Mouse (Mus musculus) limb, embryonic 13.5 days (tissue): Measurements from ENCODE around the gene Elovl5. TPM values are rescaled to one million over a fixed set of nuclear protein-coding genes. Genes with fewer than 3 reads are reported as not detected.

Experiments
- ATAC-seq: fragments of 200-750 bp; cut with Nextera tagmentation; 2 replicates; pipeline ENCODE4 v1.8.0; 2017; ENCODE audit warnings: low read depth, moderate number of reproducible peaks, moderate TSS enrichment; ENCODE audit not compliant: low FRiP score
- H3K27ac ChIP-seq: fragments of 300-500 bp; sonication (generic); 2 replicates; pipeline ENCODE4 v1.5.1; 2015; ENCODE audit warnings: inconsistent platforms, mild to moderate bottlenecking, moderate library complexity
- H3K27me3 ChIP-seq: fragments of 300-500 bp; sonication (generic); 2 replicates; pipeline ENCODE4 v1.6.1; 2015; ENCODE audit warnings: mild to moderate bottlenecking, inconsistent platforms
- H3K36me3 ChIP-seq: fragments of 300-500 bp; sonication (generic); 2 replicates; pipeline ENCODE4 v1.6.1; 2015; ENCODE audit warnings: inconsistent platforms, mild to moderate bottlenecking, moderate library complexity
- H3K4me1 ChIP-seq: fragments of 300-500 bp; sonication (generic); 2 replicates; pipeline ENCODE4 v1.6.1; 2015; ENCODE audit warnings: inconsistent platforms
- H3K4me2 ChIP-seq: fragments of 300-500 bp; sonication (generic); replicated peaks from 2 replicates; pipeline ENCODE4 v1.6.1; 2015; ENCODE audit warnings: inconsistent platforms, mild to moderate bottlenecking, moderate library complexity
- H3K4me3 ChIP-seq: fragments of 300-500 bp; sonication (generic); 2 replicates; pipeline ENCODE4 v1.5.1; 2015; ENCODE audit warnings: moderate library complexity, mild to moderate bottlenecking, inconsistent platforms
- H3K9ac ChIP-seq: fragments of 300-500 bp; sonication (generic); 2 replicates; pipeline ENCODE4 v1.6.1; 2015; ENCODE audit warnings: mild to moderate bottlenecking, inconsistent platforms
- H3K9me3 ChIP-seq: fragments of 300-500 bp; sonication (generic); 2 replicates; pipeline ENCODE4 v1.6.1; 2016; ENCODE audit warnings: inconsistent platforms
- WGBS: fragments of 180-500 bp; shearing (Covaris S2); methylation state at CpG from one replicate; pipeline ENCODE4 v1.1.7; 2015; 5-methylcytosine and 5-hydroxymethylcytosine counted together
- polyA plus RNA-seq: library from polyadenylated mRNA; unstranded; fragments of >200 nt; fragmentation: Nextera tagmentation; extraction: Ambion mirVana; gene quantifications from 2 replicates; pipeline ENCODE4 v1.2.1, GENCODE M21; 2015

Elovl5 gene
- polyA plus RNA-seq, 1 experiment from 2014 or later, result 75.5 TPM

- H3K9me3 ChIP-seq, result no peaks in the 10 kb centered on the region
- no peaks in the 10 kb centered on the region for H3K27me3 ChIP-seq
- peaks cover 30% of the 10 kb centered on the region for H3K4me1 ChIP-seq
- H3K36me3 ChIP-seq, result peaks cover 3% of the 10 kb centered on the region; the same call in 1 of the 2 replicates
- no peak overlapping the region for H3K4me2 ChIP-seq
- H3K9ac ChIP-seq, result no peak overlapping the region
- H3K27ac ChIP-seq, result no peak overlapping the region
- peak; percentile 58; the same call in 1 of the 2 replicates for ATAC-seq
- H3K4me3 ChIP-seq, result no peak overlapping the region
- 68% methylated on average over 6 of the region's 6 CpGs for WGBS
Observed at GRCm38 (mm10) chr9:77945792-77946666, 28.9 kb downstream of the Elovl5 start.

- Histone ChIP-seq H3K9me3 (no peaks in the 10 kb centered on the region), H3K4me3 (no peak overlapping the region), H3K27ac (no peak overlapping the region), H3K4me1 (peaks cover 31% of the 10 kb centered on the region), H3K27me3 (no peaks in the 10 kb centered on the region), H3K4me2 (no peak overlapping the region), H3K9ac (no peak overlapping the region), H3K36me3 (peaks cover 3% of the 10 kb centered on the region; the same call in 1 of the 2 replicates)
- ATAC-seq, result no peak
- 83% methylated on average over 2 of the region's 2 CpGs for WGBS
Observed at GRCm38 (mm10) chr9:77948214-77948613, 31.1 kb downstream of the Elovl5 start.

GRCm38 (mm10) chr9:77949753-77950268 lies 32.6 kb downstream of the Elovl5 start:
- 28% methylated on average over 7 of the region's 7 CpGs for WGBS
- Histone ChIP-seq H3K9me3 (no peaks in the 10 kb centered on the region), H3K27me3 (no peaks in the 10 kb centered on the region), H3K36me3 (peaks cover 3% of the 10 kb centered on the region; the same call in 1 of the 2 replicates), H3K27ac (no peak overlapping the region; the same call in 1 of the 2 replicates), H3K4me3 (no peak overlapping the region), H3K9ac (no peak overlapping the region), H3K4me2 (no peak overlapping the region; the same call in 1 of the 2 replicates), H3K4me1 (peaks cover 37% of the 10 kb centered on the region)
- no peak for ATAC-seq

- Histone ChIP-seq H3K9ac (no peak overlapping the region), H3K36me3 (peaks cover 3% of the 10 kb centered on the region; the same call in 1 of the 2 replicates), H3K4me2 (no peak overlapping the region), H3K27ac (no peak overlapping the region), H3K27me3 (no peaks in the 10 kb centered on the region), H3K4me1 (peaks cover 40% of the 10 kb centered on the region), H3K4me3 (no peak overlapping the region), H3K9me3 (no peaks in the 10 kb centered on the region)
- no peak for ATAC-seq
- 91% methylated on average over 7 of the region's 7 CpGs for WGBS
Observed at GRCm38 (mm10) chr9:77950841-77951475, 33.8 kb downstream of the Elovl5 start.

DNA sequence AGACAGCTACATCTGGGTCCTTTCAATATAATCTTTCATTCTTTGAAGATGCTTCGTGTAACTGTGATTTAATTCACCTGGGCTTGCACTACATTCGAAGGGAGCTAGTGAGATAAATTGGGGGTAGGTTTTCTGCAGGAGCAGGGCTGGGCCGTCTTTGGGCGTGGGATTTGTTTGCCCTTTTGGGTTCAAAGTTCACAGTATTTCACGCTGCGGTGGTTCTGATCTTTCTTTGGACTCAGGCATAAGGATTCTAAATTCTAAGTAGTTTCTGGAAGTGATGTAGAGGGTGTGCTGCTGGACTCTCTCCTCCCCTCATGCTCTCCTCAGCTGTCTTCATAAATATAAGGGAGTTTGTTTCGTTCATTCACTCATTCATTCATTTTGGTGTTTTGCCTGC lies 34.8 kb downstream of the Elovl5 start:
- Histone ChIP-seq H3K4me3 (no peak overlapping the region), H3K4me2 (no peak overlapping the region), H3K36me3 (peaks cover 3% of the 10 kb centered on the region; the same call in 1 of the 2 replicates), H3K27ac (no peak overlapping the region), H3K4me1 (peaks cover 37% of the 10 kb centered on the region), H3K9me3 (no peaks in the 10 kb centered on the region), H3K27me3 (no peaks in the 10 kb centered on the region), H3K9ac (no peak overlapping the region)
- 79% methylated on average over 7 of the region's 7 CpGs for WGBS
- ATAC-seq, result no peak

DNA sequence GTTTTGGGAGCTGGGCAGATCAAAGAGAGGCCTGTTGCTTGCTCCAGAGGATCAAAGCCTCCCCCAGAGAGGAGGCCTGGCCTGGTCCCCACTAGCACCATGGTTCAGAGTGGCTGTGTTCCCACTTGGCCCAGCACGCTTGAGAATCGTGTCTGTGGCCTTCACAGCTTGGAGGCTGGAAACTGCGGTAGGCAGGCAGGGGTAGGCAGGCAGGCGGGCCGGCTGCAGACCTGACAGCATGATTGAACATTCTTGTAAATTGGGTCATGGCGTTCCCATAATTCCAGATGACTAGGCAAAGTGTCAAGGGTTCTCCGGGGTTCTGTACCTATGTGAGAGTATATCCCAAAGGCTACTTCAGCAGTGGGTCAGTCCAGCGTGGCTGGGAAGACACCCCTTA lies 35.9 kb downstream of the Elovl5 start:
- WGBS, result 36% methylated on average over 8 of the region's 8 CpGs
- no peaks in the 10 kb centered on the region for H3K9me3 ChIP-seq
- peaks cover 41% of the 10 kb centered on the region for H3K4me1 ChIP-seq
- no peak for ATAC-seq
- no peak overlapping the region for H3K27ac ChIP-seq
- peaks cover 5% of the 10 kb centered on the region for H3K36me3 ChIP-seq
- no peak overlapping the region for H3K4me2 ChIP-seq
- H3K9ac ChIP-seq, result no peak overlapping the region
- no peaks in the 10 kb centered on the region for H3K27me3 ChIP-seq
- H3K4me3 ChIP-seq, result no peak overlapping the region

DNA sequence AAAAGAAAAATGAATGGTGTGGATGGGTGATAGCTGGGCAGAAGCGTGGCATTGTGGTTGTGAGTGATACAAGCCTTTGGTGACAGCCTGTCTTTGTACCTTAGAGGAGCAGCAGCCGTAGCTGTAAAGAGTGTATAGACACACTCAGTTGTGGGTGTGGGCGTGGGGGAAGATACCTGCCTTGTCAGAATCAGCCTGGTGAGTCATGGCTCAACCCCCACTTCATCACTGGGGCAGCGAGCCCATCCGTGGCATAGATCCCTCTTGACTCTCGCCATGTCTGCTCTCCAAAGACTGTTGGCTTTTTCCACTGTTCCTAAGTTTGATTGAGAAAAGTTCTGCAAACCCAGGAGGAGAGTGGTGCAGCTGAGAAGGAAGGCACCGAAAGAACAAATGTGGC lies 37.3 kb downstream of the Elovl5 start:
- Histone ChIP-seq H3K4me1 (peaks cover 38% of the 10 kb centered on the region), H3K4me2 (no peak overlapping the region), H3K27me3 (no peaks in the 10 kb centered on the region), H3K27ac (no peak overlapping the region), H3K36me3 (peaks cover 17% of the 10 kb centered on the region), H3K9ac (no peak overlapping the region), H3K9me3 (no peaks in the 10 kb centered on the region), H3K4me3 (no peak overlapping the region)
- WGBS, result 86% methylated on average over 7 of the region's 7 CpGs
- ATAC-seq, result no peak

DNA sequence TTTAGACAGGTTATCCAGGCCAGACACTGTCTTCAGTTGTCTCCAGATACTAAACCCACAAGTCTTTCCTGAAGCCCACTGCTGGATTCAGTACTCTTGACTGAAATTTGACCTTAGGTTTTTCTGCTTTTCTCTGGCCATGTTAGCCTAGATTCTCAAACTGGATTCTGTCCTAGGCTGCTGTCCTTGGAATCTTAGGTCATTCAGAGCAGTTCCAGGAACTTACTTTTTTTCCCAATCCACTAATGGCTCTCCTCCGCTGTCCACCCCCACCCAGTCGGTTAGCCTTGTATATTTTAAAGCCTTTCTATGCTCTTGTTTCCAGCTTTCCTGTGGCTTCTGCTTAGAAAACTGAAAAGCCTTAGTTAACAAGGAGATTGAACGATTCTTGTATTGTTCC lies 37.8 kb downstream of the Elovl5 start:
- Histone ChIP-seq H3K9ac (no peak overlapping the region), H3K4me1 (peaks cover 33% of the 10 kb centered on the region), H3K27me3 (no peaks in the 10 kb centered on the region), H3K27ac (no peak overlapping the region), H3K4me2 (no peak overlapping the region), H3K4me3 (no peak overlapping the region), H3K9me3 (no peaks in the 10 kb centered on the region), H3K36me3 (peaks cover 21% of the 10 kb centered on the region)
- ATAC-seq, result no peak
- 70% methylated on average over 3 of the region's 3 CpGs for WGBS

DNA sequence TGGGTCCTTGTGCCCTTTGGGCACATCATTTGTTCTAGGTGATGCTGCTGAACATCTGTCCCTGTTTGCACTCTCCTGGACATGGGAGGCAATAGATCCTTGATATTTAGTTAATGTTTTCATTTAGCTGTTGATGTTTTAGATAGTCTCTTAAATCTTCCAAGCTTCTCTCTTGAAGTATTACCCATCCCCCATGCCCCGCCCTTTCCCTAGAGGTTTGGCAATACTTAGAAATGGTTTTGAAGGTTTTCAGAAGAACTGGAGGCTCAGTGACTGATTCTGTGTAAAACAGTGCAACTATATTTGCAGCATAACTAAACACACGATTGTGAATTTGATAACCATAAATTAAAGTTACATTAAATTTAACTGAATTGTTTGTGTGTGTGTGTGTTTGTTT lies 38.3 kb downstream of the Elovl5 start:
- no peaks in the 10 kb centered on the region for H3K27me3 ChIP-seq
- no peak for ATAC-seq
- no peak overlapping the region for H3K4me2 ChIP-seq
- peaks cover 30% of the 10 kb centered on the region for H3K4me1 ChIP-seq
- H3K9ac ChIP-seq, result no peak overlapping the region
- no peaks in the 10 kb centered on the region for H3K9me3 ChIP-seq
- no peak overlapping the region for H3K27ac ChIP-seq
- H3K4me3 ChIP-seq, result no peak overlapping the region
- 84% methylated on average over 2 of the region's 2 CpGs for WGBS
- H3K36me3 ChIP-seq, result peaks cover 22% of the 10 kb centered on the region

DNA sequence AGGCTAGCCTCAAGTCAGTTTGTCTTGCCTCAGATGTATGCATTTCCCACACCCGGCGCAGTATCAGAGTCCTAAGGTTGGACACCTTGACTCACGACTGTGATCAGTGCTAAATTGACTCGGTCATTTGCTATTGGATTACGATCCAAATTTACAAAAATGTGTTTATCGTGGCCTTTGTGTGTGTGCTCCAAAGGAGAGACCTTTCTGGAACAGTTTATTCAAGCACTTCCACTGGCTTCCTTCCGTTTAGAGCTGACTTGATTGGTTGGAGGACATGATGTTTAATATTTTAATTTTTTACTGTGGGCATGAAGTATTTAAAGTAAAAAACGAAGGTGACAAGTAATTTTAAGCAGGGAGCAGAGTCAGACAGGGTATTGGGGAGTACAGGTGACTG lies 38.8 kb downstream of the Elovl5 start:
- Histone ChIP-seq H3K9ac (no peak overlapping the region), H3K27ac (no peak overlapping the region), H3K4me1 (peaks cover 28% of the 10 kb centered on the region), H3K36me3 (peaks cover 25% of the 10 kb centered on the region), H3K4me3 (no peak overlapping the region), H3K27me3 (no peaks in the 10 kb centered on the region), H3K4me2 (no peak overlapping the region), H3K9me3 (no peaks in the 10 kb centered on the region)
- no peak for ATAC-seq
- WGBS, result 84% methylated on average over 8 of the region's 8 CpGs

DNA sequence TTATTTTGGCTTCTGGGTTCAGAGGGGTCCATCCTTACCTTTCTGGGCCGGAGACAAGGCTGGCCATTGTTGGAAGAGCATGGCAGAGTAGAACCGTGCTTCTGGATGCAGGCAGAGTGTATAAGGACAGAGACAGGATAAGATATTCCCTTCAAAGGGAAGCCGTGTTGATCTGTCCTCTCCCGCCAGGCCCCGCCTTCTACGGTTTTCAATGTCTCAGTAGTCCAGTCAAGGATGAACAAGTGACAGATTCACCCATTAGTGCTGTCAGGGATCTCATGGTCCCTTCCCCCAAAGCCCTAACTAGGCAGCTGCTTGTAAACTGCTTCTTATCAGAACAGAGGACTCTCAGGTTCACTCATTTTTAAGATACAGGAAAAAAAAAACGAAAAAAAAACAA lies 41.2 kb downstream of the Elovl5 start:
- H3K27ac ChIP-seq, result no peak overlapping the region
- peaks cover 21% of the 10 kb centered on the region for H3K4me1 ChIP-seq
- 88% methylated on average over 7 of the region's 7 CpGs for WGBS
- H3K36me3 ChIP-seq, result peaks cover 43% of the 10 kb centered on the region
- no peak overlapping the region for H3K9ac ChIP-seq
- no peak for ATAC-seq
- no peak overlapping the region for H3K4me3 ChIP-seq
- no peaks in the 10 kb centered on the region for H3K9me3 ChIP-seq
- H3K27me3 ChIP-seq, result no peaks in the 10 kb centered on the region
- H3K4me2 ChIP-seq, result no peak overlapping the region

GRCm38 (mm10) chr9:77959759-77960158 lies 42.6 kb downstream of the Elovl5 start:
- H3K4me3 ChIP-seq, result no peak overlapping the region
- no peaks in the 10 kb centered on the region for H3K9me3 ChIP-seq
- WGBS, result 93% methylated on average over 12 of the region's 12 CpGs
- no peak overlapping the region for H3K9ac ChIP-seq
- H3K27me3 ChIP-seq, result no peaks in the 10 kb centered on the region
- H3K36me3 ChIP-seq, result peaks cover 43% of the 10 kb centered on the region
- no peak overlapping the region for H3K27ac ChIP-seq
- H3K4me1 ChIP-seq, result peaks cover 27% of the 10 kb centered on the region
- no peak overlapping the region for H3K4me2 ChIP-seq
- no peak for ATAC-seq
